Mouse (Mus musculus): ENCODE data around the gene Olfml3.
A peak's percentile ranks its signal among the peaks of the same experiment; 100 is the strongest.

Gene Olfml3

GRCm38 (mm10) chr3:103705426-103705825, 32.4 kb downstream of the Olfml3 start:
- peak in 1 of 2 experiments; percentile 11 for DNase-seq (ENCODE audit: low spot score in 2 of 2)

DNA sequence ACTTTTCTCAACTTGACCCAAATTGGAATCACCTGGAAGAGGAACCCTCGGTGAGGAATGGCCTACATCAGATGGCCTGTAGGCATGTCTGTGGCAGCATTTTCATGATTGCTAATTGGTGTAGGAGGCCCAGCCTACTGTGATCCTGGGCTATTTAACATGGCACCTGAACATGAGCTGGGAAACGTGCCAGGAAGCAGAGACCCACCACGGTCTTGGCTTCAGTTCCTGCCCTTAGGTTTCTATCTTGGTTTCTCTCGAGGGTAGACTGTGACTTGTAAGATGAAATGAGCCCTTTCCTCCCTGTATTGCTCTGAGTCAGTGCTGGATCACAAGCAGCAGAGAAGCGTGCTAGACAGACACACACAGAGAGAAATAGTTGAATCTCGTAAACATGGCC, 33.1 kb downstream of the Olfml3 start:
- peak in 1 of 2 experiments; percentile 12 for DNase-seq (ENCODE audit: low spot score in 2 of 2)

DNA sequence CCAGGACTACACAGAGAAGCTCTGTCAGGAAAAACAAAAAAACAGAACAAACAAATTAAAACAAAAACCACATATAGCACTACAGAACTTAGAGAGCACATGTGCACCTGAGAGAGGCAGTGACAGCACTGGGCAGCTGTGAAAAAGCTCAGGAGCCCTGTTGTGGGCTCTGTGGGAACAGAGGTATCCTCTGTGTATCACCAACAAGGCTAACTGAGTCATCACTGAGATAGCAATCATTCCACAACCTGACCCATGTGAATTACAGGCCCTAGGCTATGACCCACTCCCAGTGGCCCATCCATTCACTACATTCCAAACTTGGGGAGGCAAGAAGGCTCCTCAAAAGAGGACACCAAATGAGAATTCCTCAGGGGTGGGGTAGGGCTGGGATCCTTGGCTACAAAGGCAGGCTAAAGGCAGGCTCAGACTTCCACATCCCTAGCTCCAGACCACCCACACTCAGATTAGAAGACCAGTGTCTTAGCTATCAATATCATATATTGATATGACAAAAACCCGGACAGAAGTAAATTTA, 41.3 kb downstream of the Olfml3 start:
- no peak for DNase-seq (ENCODE audit: low spot score in 2 of 2)

GRCm38 (mm10) chr3:103695556-103695955, 42.2 kb downstream of the Olfml3 start:
- DNase-seq (ENCODE audit: low spot score in 2 of 2), result no peak

DNA sequence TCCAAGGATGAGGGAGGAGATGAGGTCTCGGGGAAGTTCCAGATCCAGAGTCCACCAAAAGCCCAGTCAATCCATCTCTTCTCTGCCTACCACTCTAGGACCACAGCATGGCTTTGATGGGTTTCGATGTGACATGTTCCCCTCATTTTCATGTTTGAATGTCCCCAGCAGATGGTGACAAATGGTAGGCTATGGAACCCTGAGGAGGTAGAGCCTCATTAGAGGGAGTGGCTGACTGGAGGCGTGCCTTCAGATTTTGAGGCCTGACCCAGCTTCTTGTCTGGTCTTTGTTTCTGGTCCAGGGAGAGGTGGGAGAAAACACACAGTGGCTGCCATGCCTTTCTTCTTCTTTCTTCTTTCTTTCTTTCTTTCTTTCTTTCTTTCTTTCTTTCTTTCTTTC, 47.3 kb downstream of the Olfml3 start:
- DNase-seq (ENCODE audit: low spot score in 2 of 2), result no peak

- no peak for DNase-seq (ENCODE audit: low spot score in 2 of 2)
Measured at GRCm38 (mm10) chr3:103689043-103689442, 48.8 kb downstream of the Olfml3 start.

- no peak for DNase-seq (ENCODE audit: low spot score in 2 of 2)
Measured at GRCm38 (mm10) chr3:103683966-103684319, 53.9 kb downstream of the Olfml3 start.

- peak; percentile 37 to 50 for DNase-seq (ENCODE audit: low spot score in 2 of 2)
Measured at GRCm38 (mm10) chr3:103683234-103683965, 54.4 kb downstream of the Olfml3 start.

DNA sequence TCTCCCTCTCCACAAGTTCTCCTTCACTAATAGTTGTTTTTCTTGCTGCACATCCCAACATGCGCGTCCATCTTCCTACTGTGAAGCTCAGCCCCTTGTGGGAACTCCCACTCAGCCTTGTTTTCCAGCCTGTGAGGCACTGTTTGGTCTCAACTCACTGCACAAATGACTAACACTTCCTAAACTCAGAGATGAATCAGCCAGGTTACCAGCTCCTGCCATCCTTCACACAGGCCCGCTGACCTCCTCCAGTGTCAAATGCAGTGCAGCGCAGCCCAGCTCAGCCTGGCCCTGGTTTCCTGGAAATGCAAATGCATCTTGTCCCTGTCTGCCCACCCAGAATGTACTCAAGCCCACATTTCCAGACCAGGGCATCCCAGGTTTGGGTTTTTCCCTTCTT, 55.3 kb downstream of the Olfml3 start:
- DNase-seq (ENCODE audit: low spot score in 2 of 2), result peak in 1 of 2 experiments; percentile 10

DNA sequence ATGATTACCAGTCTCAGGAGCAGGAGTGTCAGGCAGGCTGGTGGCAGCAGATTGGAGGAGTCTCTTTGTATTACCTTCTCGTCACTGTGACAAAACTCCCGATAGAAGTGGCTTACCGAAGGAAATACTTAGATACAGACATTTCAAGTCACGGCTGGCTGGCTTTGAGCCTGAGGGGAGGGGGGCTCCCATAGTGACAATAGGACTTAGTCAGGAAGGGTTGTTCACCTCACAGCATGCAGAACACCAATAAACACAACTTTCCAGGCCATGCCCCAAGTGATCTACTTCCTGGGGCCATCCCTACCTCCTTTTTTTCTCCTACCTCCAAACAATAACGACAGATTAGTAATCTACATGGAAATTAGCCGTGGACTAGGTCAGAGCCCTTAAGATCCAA, 59.0 kb downstream of the Olfml3 start:
- DNase-seq (ENCODE audit: low spot score in 2 of 2), result no peak

DNA sequence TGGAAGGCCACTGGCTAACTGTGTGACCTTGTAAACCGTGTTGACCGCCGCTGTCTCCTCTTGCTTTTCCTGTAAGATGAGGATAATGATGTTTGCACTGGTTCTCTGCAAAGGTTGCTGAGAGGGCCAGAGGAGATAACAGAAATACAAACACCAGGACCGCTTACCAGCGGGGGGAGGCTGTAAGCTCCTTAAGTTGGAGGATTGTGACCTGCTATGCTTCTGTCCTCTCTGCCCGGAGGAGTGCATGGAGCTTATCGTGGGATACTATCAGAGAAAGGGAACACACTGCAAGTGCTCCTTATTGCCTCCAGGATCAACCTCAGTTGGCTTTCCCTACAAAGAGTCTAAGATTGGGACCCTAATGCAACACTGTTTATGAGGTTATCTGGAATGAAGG, 65.1 kb downstream of the Olfml3 start:
- no peak for DNase-seq (ENCODE audit: low spot score in 2 of 2)

Data from right cerebral cortex, postnatal 10 days (tissue).